Mouse (Mus musculus) olfactory bulb, adult 2 months (tissue): ENCODE results near the gene Gpr158. TPM values are rescaled to one million over a fixed set of nuclear protein-coding genes. Genes with fewer than 3 reads are reported as not detected.
"Not testable (repeated sequence)": the region's sequence is repeated elsewhere in the genome, so short reads cannot be mapped to it uniquely, and the experiment has no call there.

Experiments used
- H3K27ac ChIP-seq: fragments of 200-500 bp; 2 replicates; pipeline ENCODE4 v1.5.1; 2012; ENCODE audit warnings: low read depth, low read length; ENCODE audit not compliant: insufficient read depth
- H3K4me1 ChIP-seq: fragments of 200-500 bp; 2 replicates; pipeline ENCODE4 v1.6.1; 2012; ENCODE audit warnings: low read length; ENCODE audit not compliant: control insufficient read depth, insufficient read depth
- H3K4me3 ChIP-seq: fragments of 200-500 bp; 2 replicates; pipeline ENCODE4 v1.5.1; 2012; ENCODE audit warnings: mild to moderate bottlenecking, low read depth, low read length, moderate library complexity; ENCODE audit not compliant: insufficient read depth
- CTCF ChIP-seq: fragments of 200-500 bp; IDR thresholded peaks from 2 replicates; pipeline ENCODE4 v1.5.1; 2012; ENCODE audit warnings: low read depth, mild to moderate bottlenecking, low read length, moderate library complexity; ENCODE audit not compliant: insufficient read depth
- POLR2A ChIP-seq: fragments of 200-500 bp; IDR thresholded peaks from 2 replicates; pipeline ENCODE4 v1.6.1; 2012; ENCODE audit warnings: mild to moderate bottlenecking, low read depth, low read length, moderate library complexity; ENCODE audit not compliant: insufficient read depth
- WGBS: fragments of 180-500 bp; shearing (Covaris S2); methylation state at CpG from one replicate; pipeline ENCODE4 v1.1.7; 2018; 5-methylcytosine and 5-hydroxymethylcytosine counted together
- polyA plus RNA-seq: library from polyadenylated mRNA; stranded (reverse); fragments of >200 nt; gene quantifications from 2 replicates; pipeline ENCODE4 v1.2.4, GENCODE M21; 2012; ENCODE audit warnings: low replicate concordance; ENCODE audit not compliant: missing spikeins, insufficient read depth, insufficient read length

Gpr158 gene
- polyA plus RNA-seq, 1 experiment: not detected

DNA sequence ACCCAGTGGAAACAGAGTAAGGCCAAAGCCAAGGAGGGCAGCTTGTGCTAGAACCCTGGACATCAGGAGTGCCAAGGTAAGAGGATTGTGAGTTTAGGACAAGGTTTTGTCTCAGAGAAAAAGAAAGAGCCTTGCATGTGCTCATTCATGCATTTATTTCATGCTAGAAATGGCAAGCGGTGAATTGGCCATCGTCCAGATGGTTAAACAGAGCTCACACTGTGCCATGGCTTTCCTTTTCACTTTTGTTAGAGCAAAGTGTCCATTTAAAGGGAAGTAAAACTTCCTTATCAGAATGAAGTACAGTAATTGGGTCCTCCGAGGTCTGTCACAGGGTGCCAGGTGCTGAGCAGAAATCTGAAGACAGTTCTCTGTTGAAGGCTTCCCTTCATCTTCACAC, 38.3 kb downstream of the Gpr158 start:
- TF ChIP-seq CTCF (no peak), POLR2A (no peak)
- WGBS: 46% methylated on average over 3 of the region's 3 CpGs

GRCm38 (mm10) chr2:21407443-21407985, 40.2 kb downstream of the Gpr158 start:
- WGBS: 79% methylated on average over 2 of the region's 2 CpGs
- Histone ChIP-seq H3K27ac (no peak overlapping the region), H3K4me1 (no peaks in the 10 kb centered on the region), H3K4me3 (no peak overlapping the region)
- TF ChIP-seq POLR2A (no peak), CTCF (no peak)

More for the DNA sequence above, 38.3 kb downstream of the Gpr158 start:
- no peak overlapping the region for H3K4me3 ChIP-seq
- H3K4me1 ChIP-seq: no peaks in the 10 kb centered on the region
- no peak overlapping the region for H3K27ac ChIP-seq

DNA sequence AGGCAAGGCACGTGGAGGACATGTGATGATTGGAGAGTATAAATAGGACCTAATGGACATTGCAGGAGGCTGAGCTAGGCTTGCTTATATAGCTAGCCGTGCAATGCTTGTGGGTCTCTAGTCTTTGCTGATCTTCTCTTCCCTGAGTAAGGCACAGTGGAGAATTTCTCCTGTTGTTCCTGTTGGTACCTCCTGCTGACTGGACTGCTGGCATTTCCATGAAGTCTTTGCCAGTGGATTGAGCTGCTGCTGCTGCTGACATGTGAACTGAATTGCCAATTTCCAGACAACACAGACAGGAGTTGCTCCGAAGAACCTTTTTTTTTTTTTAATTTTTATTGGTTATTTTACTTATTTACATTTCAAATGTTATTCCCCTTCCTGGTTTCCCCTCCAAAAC, 41.5 kb downstream of the Gpr158 start:
- 79% methylated on average over 3 of the region's 3 CpGs for WGBS
- TF ChIP-seq POLR2A (no peak), CTCF (no peak)

DNA sequence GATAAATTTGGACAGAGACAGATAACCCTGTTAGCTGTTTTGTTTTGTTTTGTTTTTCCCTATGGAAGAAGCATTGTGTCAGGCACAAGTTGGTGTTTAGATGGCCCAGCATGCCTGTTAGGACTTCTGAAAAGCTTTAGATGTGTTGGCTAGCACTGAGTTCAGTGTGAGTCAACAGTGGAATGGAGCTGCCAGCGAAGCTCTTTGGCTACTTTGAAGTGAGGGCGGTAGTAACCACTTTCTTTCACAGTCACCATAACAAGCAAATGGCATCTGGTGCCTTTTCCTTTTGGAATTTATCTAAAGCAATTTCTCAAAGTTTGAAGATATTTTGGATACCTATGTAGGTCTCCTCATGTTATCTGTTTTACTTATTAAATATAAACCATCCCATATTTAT, 62.9 kb downstream of the Gpr158 start:
- Histone ChIP-seq H3K27ac (no peak overlapping the region), H3K4me1 (no peaks in the 10 kb centered on the region), H3K4me3 (no peak overlapping the region)
- 76% methylated on average over 2 of the region's 2 CpGs for WGBS
- no peak for TF ChIP-seq POLR2A
- no peak for TF ChIP-seq CTCF

More for the DNA sequence above, 41.5 kb downstream of the Gpr158 start:
- Histone ChIP-seq H3K27ac (no peak overlapping the region), H3K4me1 (no peaks in the 10 kb centered on the region), H3K4me3 (no peak overlapping the region)

DNA sequence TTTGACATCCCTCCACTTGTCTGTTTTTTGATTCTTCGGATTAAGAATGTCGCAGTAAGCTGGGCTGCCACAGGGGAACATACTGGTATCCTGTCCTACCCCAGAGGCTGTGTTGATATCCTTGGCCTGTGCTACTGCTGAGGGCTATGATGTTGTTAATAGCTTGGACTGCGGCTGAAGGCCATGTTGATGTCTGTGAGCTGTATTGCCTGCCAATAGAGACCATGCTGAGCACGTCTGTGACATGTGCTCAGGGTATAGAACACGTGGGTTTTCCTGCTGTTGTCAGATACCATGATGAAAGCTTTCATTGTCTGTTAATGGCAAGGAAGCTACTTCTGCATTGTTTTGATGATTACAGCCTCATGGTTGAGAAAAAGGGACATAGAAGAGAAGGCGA, 63.8 kb downstream of the Gpr158 start:
- WGBS: 70% methylated on average over 6 of the region's 6 CpGs
- no peaks in the 10 kb centered on the region for H3K4me1 ChIP-seq
- no peak for TF ChIP-seq POLR2A
- TF ChIP-seq CTCF: no peak
- H3K4me3 ChIP-seq: no peak overlapping the region
- H3K27ac ChIP-seq: no peak overlapping the region

GRCm38 (mm10) chr2:21439626-21440025, 72.3 kb downstream of the Gpr158 start:
- 37% methylated on average over 3 of the region's 3 CpGs for WGBS
- TF ChIP-seq CTCF (no peak), POLR2A (no peak)

DNA sequence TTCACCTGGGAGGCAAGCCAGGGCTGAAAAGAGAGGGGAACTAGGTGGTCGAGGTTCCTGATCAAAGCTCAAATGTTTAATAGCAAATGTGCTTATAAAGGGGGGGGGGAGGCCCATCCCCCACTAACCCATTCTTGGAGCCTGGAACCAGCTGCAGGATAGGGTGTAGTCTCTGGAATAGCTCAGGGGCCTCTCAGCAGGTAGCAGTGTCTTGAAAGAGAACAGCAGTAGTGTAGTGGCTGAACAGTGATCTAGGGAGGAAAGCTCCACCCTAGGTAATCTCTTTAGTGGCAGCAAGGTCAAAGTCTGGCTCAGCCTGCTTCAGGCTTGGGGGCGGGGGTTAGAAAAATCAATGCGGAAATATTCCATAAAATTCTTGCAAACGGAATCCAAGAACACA, 93.3 kb downstream of the Gpr158 start:
- not testable (repeated sequence) for H3K4me3 ChIP-seq, H3K27ac ChIP-seq, H3K4me1 ChIP-seq
- WGBS: 89% methylated on average over 4 of the region's 4 CpGs

More at GRCm38 (mm10) chr2:21439626-21440025, 72.3 kb downstream of the Gpr158 start:
- no peak overlapping the region for H3K4me3 ChIP-seq
- no peak overlapping the region for H3K27ac ChIP-seq
- H3K4me1 ChIP-seq: no peaks in the 10 kb centered on the region

GRCm38 (mm10) chr2:21474957-21475356, 107.6 kb downstream of the Gpr158 start:
- Histone ChIP-seq H3K27ac (no peak overlapping the region), H3K4me1 (no peaks in the 10 kb centered on the region), H3K4me3 (no peak overlapping the region)
- 48% methylated on average over 2 of the region's 2 CpGs for WGBS
- TF ChIP-seq POLR2A (no peak), CTCF (no peak)

- Histone ChIP-seq H3K27ac (no peak overlapping the region), H3K4me1 (no peaks in the 10 kb centered on the region), H3K4me3 (no peak overlapping the region)
- 86% methylated on average over 3 of the region's 3 CpGs for WGBS
- no peak for TF ChIP-seq CTCF
- no peak for TF ChIP-seq POLR2A
Measured at GRCm38 (mm10) chr2:21496881-21497280, 129.5 kb downstream of the Gpr158 start.

GRCm38 (mm10) chr2:21497965-21498364, 130.6 kb downstream of the Gpr158 start:
- 88% methylated on average over 1 of the region's 1 CpGs for WGBS
- TF ChIP-seq POLR2A (no peak), CTCF (no peak)

DNA sequence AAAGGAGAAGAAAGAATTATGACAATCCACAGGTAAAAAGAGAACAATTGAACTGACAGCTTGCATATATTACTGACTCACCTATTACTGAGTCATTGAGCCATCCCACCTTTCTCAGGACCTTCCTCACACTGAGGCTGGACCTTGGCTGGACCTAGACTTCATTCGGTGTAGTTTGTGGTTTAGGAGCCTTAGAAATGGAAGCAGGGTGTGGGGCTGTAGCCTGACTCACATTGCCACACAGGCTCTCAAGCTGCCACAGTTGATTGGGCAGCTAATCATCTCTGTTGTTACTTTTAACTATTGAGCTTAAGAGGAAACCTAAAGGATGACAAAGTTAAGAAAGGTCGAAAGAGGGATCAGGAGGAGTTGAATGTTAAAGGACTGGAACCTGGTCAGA, 132.1 kb downstream of the Gpr158 start:
- Histone ChIP-seq H3K4me1 (no peaks in the 10 kb centered on the region), H3K4me3 (no peak overlapping the region), H3K27ac (no peak overlapping the region)
- no peak for TF ChIP-seq CTCF
- no peak for TF ChIP-seq POLR2A
- WGBS: 82% methylated on average over 2 of the region's 2 CpGs

More at GRCm38 (mm10) chr2:21497965-21498364, 130.6 kb downstream of the Gpr158 start:
- Histone ChIP-seq H3K27ac (no peak overlapping the region), H3K4me3 (no peak overlapping the region), H3K4me1 (no peaks in the 10 kb centered on the region)
